Mouse (Mus musculus) kidney, adult 2 months (tissue): ENCODE results near the gene Zdhhc13.

Experiments used
- CTCF ChIP-seq: fragments of 200-500 bp; conservative IDR thresholded peaks from 2 replicates; pipeline ENCODE4 v1.5.1; 2011; ENCODE audit warnings: low read depth, mild to moderate bottlenecking, control low read depth, low read length, moderate library complexity, mixed read lengths; ENCODE audit not compliant: insufficient read depth, insufficient read length
- POLR2A ChIP-seq: fragments of 200-500 bp; IDR thresholded peaks from one replicate; pipeline ENCODE4 v1.6.1; 2011; ENCODE audit warnings: low read depth, low read length, control low read depth

GRCm38 (mm10) chr7:48847820-48848650 lies 59.2 kb downstream of the Zdhhc13 start, which contains the start of gene Csrp3:
- TF ChIP-seq CTCF = no peak
- no peak for TF ChIP-seq POLR2A
